Mouse (Mus musculus) CD4-positive naive resting alpha-beta T cell, adult 57 days (primary cell): ENCODE results near the gene Tnni2. TPM values are rescaled to one million over a fixed set of nuclear protein-coding genes. Genes with fewer than 3 reads are reported as not detected.

Experiments
- total RNA-seq: library from RNA; stranded (reverse); gene quantifications from one replicate; pipeline ENCODE4 v1.2.4, GENCODE M21; 2023

Tnni2 gene
- not detected for total RNA-seq

GRCm38 (mm10) chr7:142441585-142441984, at the start of gene Tnni2:
Gene Tnni2, plus strand, starts transcription at chr7:142441808.

GRCm38 (mm10) chr7:142434137-142434865, 7.3 kb upstream of the Tnni2 start, which contains the start of gene Syt8:
Gene Syt8, plus strand, starts transcription at chr7:142434850.

GRCm38 (mm10) chr7:142460636-142461077, 19.0 kb downstream of the Tnni2 start, which contains the start of gene Lsp1:
Gene Lsp1, plus strand, starts transcription at chr7:142460809.

Other genes starting within 250 kb of the Tnni2 start
- not detected for gene Krtap5-3, start 240.4 kb upstream of the Tnni2 start, total RNA-seq
- not detected for gene Gm7579, start 229.9 kb upstream of the Tnni2 start, total RNA-seq
- not detected for gene Krtap5-5, start 211.8 kb upstream of the Tnni2 start, total RNA-seq
- not detected for gene Gm40460, start 200.7 kb upstream of the Tnni2 start, total RNA-seq
- gene Gm2431, start 183.5 kb upstream of the Tnni2 start, total RNA-seq, result not detected
- not detected for gene Gm4559, start 167.4 kb upstream of the Tnni2 start, total RNA-seq
- gene Krtap5-1, start 144.7 kb upstream of the Tnni2 start, total RNA-seq, result not detected
- not detected for gene Krtap5-4, start 138.3 kb upstream of the Tnni2 start, total RNA-seq
- 6.4 TPM for gene Ifitm10, start 68.1 kb upstream of the Tnni2 start, total RNA-seq
- gene Gm49369, start 59.1 kb upstream of the Tnni2 start, total RNA-seq, result 0.83 TPM
- gene Ctsd, start 53.8 kb upstream of the Tnni2 start, total RNA-seq, result 233 TPM
- not detected for gene Syt8, start 7.0 kb upstream of the Tnni2 start, total RNA-seq
- gene Lsp1, start 19.0 kb downstream of the Tnni2 start, total RNA-seq, result 603 TPM
- 35.6 TPM for gene Tnnt3, start 57.0 kb downstream of the Tnni2 start, total RNA-seq
- gene Mrpl23, start 90.9 kb downstream of the Tnni2 start, total RNA-seq, result 19.6 TPM
- gene Igf2, start 225.0 kb downstream of the Tnni2 start, total RNA-seq, result 1.3 TPM
- not detected for gene Gm49394, start 228.1 kb downstream of the Tnni2 start, total RNA-seq